Mouse (Mus musculus) frontal cortex, adult 2 months (tissue): Measurements from ENCODE around the gene Tango2. TPM values are rescaled to one million over a fixed set of nuclear protein-coding genes. Genes with fewer than 3 reads are reported as not detected.

Experiments used
- DNase-seq, 2 experiments: peaks; one replicate each; pipeline ENCODE4 v3.0.0; 2022; ENCODE audit warnings: low spot score in 1 of 2; ENCODE audit errors: extremely low spot score in 1 of 2
- polyA plus RNA-seq: library from polyadenylated mRNA; depleted of rRNA; stranded (reverse); fragments of >200 nt; gene quantifications from 2 replicates; pipeline ENCODE4 v1.2.3, GENCODE M21; 2012; rRNA removed

Gene Tango2
- polyA plus RNA-seq, result 181 and 196 TPM in 2 replicates

- peak; percentile 95 to 97 for DNase-seq
Observed at GRCm38 (mm10) chr16:18347931-18348600, at the start of gene Tango2, which contains the start of gene Arvcf. Tango2 (minus strand) TSS chr16:18348103. Arvcf (plus strand) TSS chr16:18348182.

- DNase-seq, result no peak
Observed at GRCm38 (mm10) chr16:18396791-18397621, 49.1 kb upstream of the Tango2 start.

GRCm38 (mm10) chr16:18396201-18396600 is 48.3 kb upstream of the Tango2 start:
- no peak for DNase-seq

- no peak for DNase-seq
Observed at GRCm38 (mm10) chr16:18395620-18396036, 47.7 kb upstream of the Tango2 start.

- DNase-seq, result no peak
Observed at GRCm38 (mm10) chr16:18394777-18395619, 47.1 kb upstream of the Tango2 start.

GRCm38 (mm10) chr16:18394056-18394455 is 46.2 kb upstream of the Tango2 start:
- no peak for DNase-seq

- DNase-seq, result no peak
Observed at GRCm38 (mm10) chr16:18393595-18393994, 45.7 kb upstream of the Tango2 start.

- peak in 1 of 2 experiments; percentile 70 for DNase-seq
Observed at GRCm38 (mm10) chr16:18392469-18393426, 44.8 kb upstream of the Tango2 start.

GRCm38 (mm10) chr16:18391728-18392127 is 43.8 kb upstream of the Tango2 start:
- no peak for DNase-seq

- DNase-seq, result no peak
Observed at GRCm38 (mm10) chr16:18391127-18391526, 43.2 kb upstream of the Tango2 start.

GRCm38 (mm10) chr16:18390399-18390798 is 42.5 kb upstream of the Tango2 start:
- DNase-seq, result no peak

- DNase-seq, result no peak
Observed at GRCm38 (mm10) chr16:18388583-18389435, 40.9 kb upstream of the Tango2 start.

- no peak for DNase-seq
Observed at GRCm38 (mm10) chr16:18387704-18388582, 40.0 kb upstream of the Tango2 start.

GRCm38 (mm10) chr16:18386972-18387371 is 39.1 kb upstream of the Tango2 start:
- no peak for DNase-seq

GRCm38 (mm10) chr16:18386451-18386850 is 38.5 kb upstream of the Tango2 start:
- no peak for DNase-seq

GRCm38 (mm10) chr16:18385411-18385810 is 37.5 kb upstream of the Tango2 start:
- DNase-seq, result no peak

- DNase-seq, result no peak
Observed at GRCm38 (mm10) chr16:18384659-18385058, 36.8 kb upstream of the Tango2 start.

- DNase-seq, result no peak
Observed at GRCm38 (mm10) chr16:18384211-18384610, 36.3 kb upstream of the Tango2 start.
